Mouse (Mus musculus): ENCODE measurements around the gene Olfr358. TPM values are rescaled to one million over a fixed set of nuclear protein-coding genes. Genes with fewer than 3 reads are reported as not detected.

The Olfr358 gene
- not detected in 2 replicates for polyA plus RNA-seq (2012; rRNA removed)

DNA sequence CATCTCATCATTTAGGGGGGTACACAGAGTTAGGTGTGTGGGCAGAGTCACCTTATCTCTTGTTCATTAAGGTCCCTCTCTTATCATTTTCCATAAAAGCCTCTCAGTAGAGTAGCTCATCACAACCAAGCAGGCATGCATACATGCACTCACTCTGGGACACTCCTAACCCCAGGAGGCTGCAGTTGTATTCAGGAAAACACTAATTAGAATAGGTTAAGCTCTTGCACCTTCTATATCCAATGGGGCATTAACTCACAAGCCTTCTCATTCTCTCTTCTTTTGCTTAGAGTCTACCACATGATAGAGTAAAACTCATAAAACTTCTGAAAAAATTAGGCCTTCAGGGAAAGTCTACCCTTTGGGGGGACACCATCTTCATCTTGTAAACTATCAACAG lies at the start of gene Olfr358:
Gene Olfr358, minus strand, starts transcription at position 101 of the 400 bp plus-strand sequence.

GRCm38 (mm10) chr2:36993527-36993926 lies 15.6 kb downstream of the Olfr358 start, which contains the start of gene Olfr357:
TSS of gene Olfr357 (plus strand) at chr2:36993827.

Other genes starting within 250 kb of the Olfr358 start
- gene Olfr348, start 225.1 kb downstream of the Olfr358 start, polyA plus RNA-seq (2012; rRNA removed) = not detected in 2 replicates
- gene Olfr50, start 218.8 kb downstream of the Olfr358 start, polyA plus RNA-seq (2012; rRNA removed) = not detected in 2 replicates
- not detected in 2 replicates for gene Olfr3, start 192.3 kb downstream of the Olfr358 start, polyA plus RNA-seq (2012; rRNA removed)
- not detected in 2 replicates for gene Olfr350, start 163.0 kb downstream of the Olfr358 start, polyA plus RNA-seq (2012; rRNA removed)
- gene Olfr351, start 146.7 kb downstream of the Olfr358 start, polyA plus RNA-seq (2012; rRNA removed) = not detected in 2 replicates
- gene Olfr352, start 140.9 kb downstream of the Olfr358 start, polyA plus RNA-seq (2012; rRNA removed) = not detected in 2 replicates
- not detected in 2 replicates for gene Olfr353, start 116.4 kb downstream of the Olfr358 start, polyA plus RNA-seq (2012; rRNA removed)
- not detected in 2 replicates for gene Olfr354, start 103.7 kb downstream of the Olfr358 start, polyA plus RNA-seq (2012; rRNA removed)
- gene Olfr355, start 80.4 kb downstream of the Olfr358 start, polyA plus RNA-seq (2012; rRNA removed) = not detected in 2 replicates
- not detected in 2 replicates for gene Olfr356, start 72.2 kb downstream of the Olfr358 start, polyA plus RNA-seq (2012; rRNA removed)
- gene Olfr357, start 15.5 kb downstream of the Olfr358 start, polyA plus RNA-seq (2012; rRNA removed) = not detected in 2 replicates
- not detected in 2 replicates for gene Olfr360, start 56.4 kb upstream of the Olfr358 start, polyA plus RNA-seq (2012; rRNA removed)
- not detected in 2 replicates for gene Olfr361, start 80.0 kb upstream of the Olfr358 start, polyA plus RNA-seq (2012; rRNA removed)
- gene Olfr362, start 108.6 kb upstream of the Olfr358 start, polyA plus RNA-seq (2012; rRNA removed) = not detected in 2 replicates
- gene Olfr364-ps1, start 130.0 kb upstream of the Olfr358 start, polyA plus RNA-seq (2012; rRNA removed) = not detected in 2 replicates
- gene Olfr365, start 178.9 kb upstream of the Olfr358 start, polyA plus RNA-seq (2012; rRNA removed) = not detected in 2 replicates
- gene Olfr366, start 202.2 kb upstream of the Olfr358 start, polyA plus RNA-seq (2012; rRNA removed) = not detected in 2 replicates

Data from central nervous system, embryonic 18 days (tissue).